Mouse (Mus musculus) c-Kit-positive CD71-negative TER-119-negative erythroid progenitor cells, embryonic 14.5 days (primary cell): ENCODE measurements around the gene Phactr4.

ENCODE experiments used
- DNase-seq: peaks from one replicate; pipeline ENCODE4 v3.0.0-alpha.2; 2013; ENCODE audit warnings: low read depth

Phactr4 gene

GRCm38 (mm10) chr4:132331960-132332359 is 90.3 kb downstream of the Phactr4 start:
- no peak for DNase-seq

DNA sequence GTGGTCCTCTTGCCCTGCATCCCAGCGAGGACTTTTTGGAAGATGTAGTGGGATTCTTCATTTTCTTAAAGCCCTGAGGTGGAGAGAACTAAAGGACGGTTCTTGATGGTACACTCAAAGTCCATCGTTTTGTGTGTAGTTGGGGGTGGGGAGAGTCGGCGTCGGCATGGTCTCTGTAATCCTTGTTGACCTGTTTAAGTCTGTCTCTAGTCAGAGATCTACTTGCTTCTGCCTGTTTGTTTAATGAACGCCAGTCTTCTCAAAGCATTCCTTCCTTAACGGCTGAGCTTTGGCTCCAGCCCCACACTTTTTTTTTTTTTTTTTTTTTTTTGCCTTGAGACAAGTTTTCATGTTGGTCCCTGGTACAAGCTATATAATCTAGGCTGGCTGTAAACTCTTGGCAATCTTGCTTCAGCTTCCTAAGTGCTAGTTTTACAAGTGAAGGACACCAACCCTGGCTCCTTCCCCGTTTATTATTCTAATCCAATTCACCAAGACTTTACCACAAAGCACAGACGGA is 92.4 kb downstream of the Phactr4 start:
- no peak for DNase-seq

DNA sequence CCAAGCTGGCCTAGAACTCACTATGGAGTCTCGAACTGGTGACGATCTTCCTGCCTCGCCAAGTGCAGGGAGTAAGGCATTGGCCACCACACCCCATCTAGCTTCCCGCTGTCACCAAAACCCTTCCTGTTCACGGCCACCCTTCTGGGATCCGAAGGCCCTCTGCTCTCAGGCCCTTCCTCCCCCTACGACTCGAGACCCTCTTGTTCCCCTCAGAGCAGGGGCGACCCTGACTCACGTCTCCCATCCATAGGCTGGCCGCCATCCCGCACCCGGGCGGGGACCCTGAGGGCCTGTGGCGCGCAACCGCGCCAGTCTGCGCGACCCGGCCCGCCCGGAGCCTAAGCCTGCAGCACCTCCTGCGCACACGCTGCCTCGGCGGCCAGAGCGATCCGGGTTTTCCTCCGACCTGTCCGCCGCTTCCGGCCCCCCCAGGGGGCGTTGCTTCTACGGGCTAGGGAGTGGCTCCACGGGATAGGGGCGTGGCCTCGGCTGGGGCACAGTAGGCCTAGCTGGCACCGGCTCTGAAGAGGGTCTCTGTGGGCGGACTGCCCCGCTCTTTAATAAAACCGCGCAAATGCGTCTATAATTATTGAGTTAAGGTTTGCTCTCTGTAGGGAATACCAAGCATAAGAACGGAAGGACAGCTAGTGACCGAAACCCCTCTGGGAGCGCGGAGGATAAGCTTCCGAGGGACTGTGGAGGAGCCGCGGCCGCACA is 93.0 kb downstream of the Phactr4 start, which contains the start of gene Trnau1ap:
Gene Trnau1ap (minus strand): TSS at position 424 of the 720 bp plus-strand sequence.
- peak; percentile 92 for DNase-seq

- DNase-seq = no peak
Measured at GRCm38 (mm10) chr4:132328391-132328982, 93.8 kb downstream of the Phactr4 start.

DNA sequence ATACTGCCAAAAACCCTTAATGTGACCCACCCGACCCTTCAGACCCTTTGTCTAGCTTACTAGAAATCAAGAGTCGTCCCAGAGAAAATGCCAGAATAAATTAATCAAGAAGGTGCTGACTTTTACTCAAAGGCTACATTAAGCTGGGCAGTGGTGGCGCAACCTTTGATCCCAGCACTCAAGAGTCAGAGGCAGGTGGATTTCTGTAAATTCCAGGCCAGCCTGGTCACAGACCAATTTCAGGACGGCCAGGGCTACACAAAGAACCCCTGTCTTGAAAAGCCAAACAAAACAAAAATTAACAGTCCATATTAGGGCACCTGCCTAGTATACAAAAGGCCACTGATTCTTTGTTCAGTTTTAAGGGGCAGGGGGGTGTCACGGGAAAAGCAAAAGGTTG is 95.8 kb downstream of the Phactr4 start:
- DNase-seq = no peak

DNA sequence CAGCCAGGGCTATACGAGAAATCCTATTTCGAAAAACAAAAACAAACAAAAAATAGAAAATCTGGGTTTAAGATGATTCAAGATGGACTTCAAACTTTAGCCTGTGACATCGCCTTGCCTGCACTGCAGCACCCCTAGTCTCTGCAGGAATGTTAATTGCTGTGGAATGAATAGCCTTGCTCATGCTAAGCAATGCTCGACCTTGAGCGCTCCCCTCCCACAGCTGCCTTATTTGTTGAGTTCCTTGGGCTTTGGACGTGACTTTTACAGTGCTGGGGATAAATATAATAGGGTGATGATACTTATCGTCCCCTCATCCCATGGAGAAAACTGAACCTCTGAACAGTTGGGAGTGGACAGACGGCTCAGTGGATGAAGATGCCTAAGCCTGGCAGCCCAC is 106.6 kb downstream of the Phactr4 start:
- no peak for DNase-seq

DNA sequence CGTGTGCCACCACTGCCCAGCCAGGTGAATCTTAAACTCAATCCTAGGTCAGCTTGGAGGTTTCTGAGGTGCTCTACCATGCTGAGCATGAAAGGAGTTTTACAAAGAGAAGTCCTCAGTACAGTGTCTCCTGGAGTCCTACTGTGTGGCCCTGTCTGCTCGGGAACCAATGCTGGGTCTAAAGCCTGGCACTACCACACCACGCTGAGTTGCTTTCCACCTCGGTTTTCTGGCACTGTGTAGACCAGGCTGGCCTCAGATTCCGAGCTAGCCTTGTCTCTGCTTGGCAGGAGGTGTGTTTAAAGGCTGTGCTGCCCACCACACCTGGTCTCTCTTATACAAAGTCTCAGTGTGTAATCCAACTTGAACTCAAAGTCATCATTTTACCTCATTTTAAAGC is 109.7 kb downstream of the Phactr4 start:
- no peak for DNase-seq

DNA sequence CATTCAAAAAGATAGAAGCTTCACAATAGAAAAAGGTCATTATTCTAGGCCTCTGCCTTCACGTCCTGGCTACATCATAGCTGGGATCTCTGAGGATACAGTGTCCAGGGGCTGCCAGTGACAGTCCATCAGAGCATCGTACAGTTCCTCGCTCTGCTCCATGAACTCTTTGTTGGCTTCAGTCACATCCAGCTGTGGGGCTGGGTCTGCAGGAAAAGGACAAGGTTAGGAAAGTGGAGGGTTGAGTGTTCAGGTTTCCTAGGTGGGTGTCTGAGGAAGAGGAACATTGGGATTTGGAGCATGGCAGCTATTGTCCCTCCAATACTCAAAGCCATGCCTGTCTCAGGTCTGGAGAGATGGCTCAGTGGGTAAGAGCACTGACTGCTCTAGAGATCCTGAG is 110.5 kb downstream of the Phactr4 start:
- no peak for DNase-seq

GRCm38 (mm10) chr4:132311209-132311608 is 111.1 kb downstream of the Phactr4 start:
- no peak for DNase-seq

DNA sequence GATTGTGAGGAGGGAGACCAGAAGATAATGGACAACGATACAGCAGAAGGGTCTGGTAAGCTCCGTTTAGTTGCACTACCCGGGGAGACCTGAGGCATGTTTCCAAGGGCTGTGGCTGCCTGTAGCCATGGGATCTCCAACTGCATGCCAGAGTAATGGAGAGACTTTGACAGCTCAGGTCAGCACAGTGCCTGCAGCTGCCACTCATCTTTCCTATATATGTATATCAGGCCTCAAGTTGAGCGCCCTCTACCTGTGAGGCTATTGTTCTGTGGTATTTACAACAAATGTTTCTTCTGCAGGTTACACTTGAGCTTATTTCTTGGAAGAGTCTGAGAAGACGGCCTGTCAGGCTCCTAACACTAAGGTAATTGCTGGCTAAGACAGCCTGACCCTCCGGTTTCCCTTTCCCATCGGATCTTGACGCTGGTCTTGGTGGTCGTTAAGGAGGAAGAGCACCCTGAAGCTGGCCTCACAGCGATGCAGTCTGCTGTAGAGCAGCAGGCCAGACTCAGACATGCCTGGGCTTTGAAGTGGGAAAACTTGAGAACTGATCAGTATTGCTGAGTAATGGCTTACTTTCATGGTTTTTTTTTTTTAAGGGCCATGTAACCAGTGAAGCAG is 112.3 kb downstream of the Phactr4 start:
- DNase-seq = no peak

GRCm38 (mm10) chr4:132309140-132309848 is 113.0 kb downstream of the Phactr4 start:
- no peak for DNase-seq

GRCm38 (mm10) chr4:132308437-132309139 is 113.7 kb downstream of the Phactr4 start:
- peak; percentile 84 for DNase-seq

DNA sequence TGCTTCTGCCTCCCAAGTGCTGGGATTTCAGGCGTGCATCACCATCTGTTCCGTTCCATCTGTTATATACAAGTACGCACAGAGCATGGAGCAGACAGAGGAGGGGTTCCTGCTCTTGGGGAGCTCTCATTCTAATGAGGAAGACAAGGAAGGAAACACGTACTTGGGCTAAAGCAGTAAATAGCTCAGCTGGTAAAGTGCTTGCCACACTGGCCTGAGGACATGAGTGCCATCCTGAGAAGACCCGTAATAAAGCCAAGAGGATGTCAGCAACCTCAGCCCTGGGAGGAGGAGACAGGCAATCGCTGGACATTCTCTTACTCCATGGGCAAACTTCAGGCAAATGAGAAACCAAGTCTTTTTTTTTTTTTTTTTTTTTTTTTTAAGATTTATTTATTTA is 116.3 kb downstream of the Phactr4 start:
- DNase-seq = no peak
